Mouse (Mus musculus): Measurements from ENCODE around the gene Scnn1a.

- TF ChIP-seq CTCF (IDR thresholded peaks at IDR 0.05; ENCODE audit: control insufficient read depth, insufficient read depth, low read length), result no peak
- no peak for TF ChIP-seq POLR2A (IDR thresholded peaks at IDR 0.05; ENCODE audit: borderline replicate concordance, control insufficient read depth, low read depth, low read length)
These were observed 29.1 kb upstream of the Scnn1a start for GRCm38 (mm10) chr6:125291329-125291728.

Data from bone marrow, adult 2 months (tissue).